Mouse (Mus musculus) monocyte, adult 5-6 weeks (primary cell): ENCODE results near the gene Mtss1l. TPM values are rescaled to one million over a fixed set of nuclear protein-coding genes. Genes with fewer than 3 reads are reported as not detected.

Experiments used
- ATAC-seq: fragments of 153-309, 156-312 bp; replicated peaks from 2 replicates; pipeline ENCODE4 v1.8.0; 2017; ENCODE audit warnings: mild to moderate bottlenecking; ENCODE audit not compliant: low TSS enrichment, insufficient number of reproducible peaks, severe bottlenecking, poor library complexity, low FRiP score
- total RNA-seq: library from RNA; stranded (forward); fragments of 200-1000, 200-491, 200-594 nt; gene quantifications from 3 replicates; pipeline ENCODE4 v1.2.3, GENCODE M21; 2017

Mtss1l gene
- total RNA-seq, 1 experiment from 2014 or later = 1.1 TPM

GRCm38 (mm10) chr8:110725084-110725838 lies 4.0 kb downstream of the Mtss1l start:
- ATAC-seq = no peak

GRCm38 (mm10) chr8:110726893-110727292 lies 5.6 kb downstream of the Mtss1l start:
- no peak for ATAC-seq

DNA sequence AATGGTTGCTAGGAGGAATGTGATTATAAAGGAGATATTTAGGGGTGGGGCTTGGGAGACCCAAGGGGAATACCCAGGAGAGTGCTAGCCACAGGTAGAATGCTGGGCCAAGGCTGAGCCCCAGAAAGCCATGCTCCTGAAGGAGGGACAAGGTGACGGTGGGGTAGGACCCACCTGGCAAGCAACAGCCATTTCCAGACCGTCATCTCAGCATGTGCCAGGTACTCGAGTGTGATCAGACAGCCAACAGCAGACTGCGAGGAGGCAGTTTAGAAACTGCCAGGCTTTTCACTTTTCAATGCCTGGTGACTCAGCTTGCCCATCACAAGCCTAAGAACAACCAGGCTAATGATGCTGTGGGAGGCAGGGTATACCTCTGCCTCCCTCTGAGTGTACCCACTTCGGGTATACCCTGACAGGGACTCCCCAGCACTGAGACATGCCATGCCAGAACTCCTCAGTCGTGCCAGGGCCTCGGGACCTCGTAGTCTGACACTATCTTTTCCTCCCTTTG lies 10.1 kb downstream of the Mtss1l start:
- no peak for ATAC-seq

DNA sequence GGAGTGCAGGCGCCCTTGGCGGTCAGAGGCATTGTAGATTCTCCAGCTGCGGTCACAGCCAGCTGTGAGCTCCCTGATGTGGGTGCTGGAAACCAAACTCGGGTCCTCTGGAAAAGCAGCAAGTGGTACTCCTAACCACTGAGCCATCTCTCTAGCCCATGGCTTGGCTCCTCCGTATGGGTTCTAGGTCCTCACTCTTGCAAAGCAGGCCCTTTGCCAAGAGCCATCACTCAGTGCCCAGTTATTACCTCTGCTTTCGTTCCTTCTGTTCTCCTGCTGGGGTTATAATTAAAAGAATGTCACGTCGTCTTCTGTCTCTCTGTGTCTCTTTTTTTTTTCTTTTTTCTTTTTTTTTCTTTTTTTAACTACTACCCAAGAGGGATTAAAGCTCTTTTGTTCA lies 11.8 kb downstream of the Mtss1l start:
- no peak for ATAC-seq

- ATAC-seq = no peak
Measured at GRCm38 (mm10) chr8:110738591-110739195, 17.4 kb downstream of the Mtss1l start.

- ATAC-seq = no peak
Measured at GRCm38 (mm10) chr8:110740629-110741175, 19.4 kb downstream of the Mtss1l start.

DNA sequence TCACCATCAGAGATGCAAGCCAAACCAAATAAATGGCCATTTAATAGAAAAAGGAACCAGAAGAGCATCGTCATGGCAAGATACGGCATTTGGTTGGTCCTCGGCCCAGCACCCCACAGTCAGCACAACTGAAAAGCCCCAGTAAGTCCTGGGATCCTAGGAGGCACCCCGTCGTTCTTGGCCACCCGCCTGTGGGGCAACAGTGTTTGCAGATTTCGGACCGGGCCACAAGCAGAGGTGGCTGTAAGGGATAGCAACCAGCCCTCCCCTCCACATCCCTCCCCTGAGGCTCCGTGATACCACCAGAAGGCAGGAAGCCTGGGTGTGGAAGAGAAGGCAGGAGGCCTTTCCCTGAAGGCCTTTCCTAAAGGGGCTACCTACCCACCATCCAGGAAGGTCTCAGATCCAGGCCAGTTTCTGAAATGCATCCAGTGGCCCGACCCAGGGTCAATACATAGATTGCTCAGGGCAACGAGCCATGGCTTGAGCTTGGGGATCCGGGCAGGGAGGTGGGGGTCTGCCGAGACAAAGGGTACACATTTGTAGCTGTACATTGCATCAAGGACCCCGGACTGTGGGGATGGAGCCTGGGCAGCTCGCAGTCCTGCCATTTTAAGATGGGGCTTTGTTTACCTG lies 20.7 kb downstream of the Mtss1l start:
- ATAC-seq = no peak

DNA sequence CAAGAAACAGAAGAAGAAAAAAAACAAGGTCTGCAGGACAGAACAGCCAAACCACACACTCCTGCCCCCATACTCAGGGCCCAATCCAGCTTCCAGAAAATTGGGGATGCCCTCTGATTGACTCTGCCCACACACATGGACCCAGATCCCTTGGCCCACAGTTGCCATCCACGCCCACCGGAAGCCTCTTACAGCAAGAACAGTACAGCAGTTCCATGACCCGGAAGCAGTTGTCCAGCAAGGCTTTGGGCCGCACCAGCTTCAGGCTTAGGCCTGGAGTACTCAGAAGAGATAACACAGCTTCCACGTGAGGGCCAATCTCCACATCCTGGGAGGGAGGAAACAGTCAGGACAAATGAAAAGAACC lies 21.2 kb downstream of the Mtss1l start:
- ATAC-seq = no peak

DNA sequence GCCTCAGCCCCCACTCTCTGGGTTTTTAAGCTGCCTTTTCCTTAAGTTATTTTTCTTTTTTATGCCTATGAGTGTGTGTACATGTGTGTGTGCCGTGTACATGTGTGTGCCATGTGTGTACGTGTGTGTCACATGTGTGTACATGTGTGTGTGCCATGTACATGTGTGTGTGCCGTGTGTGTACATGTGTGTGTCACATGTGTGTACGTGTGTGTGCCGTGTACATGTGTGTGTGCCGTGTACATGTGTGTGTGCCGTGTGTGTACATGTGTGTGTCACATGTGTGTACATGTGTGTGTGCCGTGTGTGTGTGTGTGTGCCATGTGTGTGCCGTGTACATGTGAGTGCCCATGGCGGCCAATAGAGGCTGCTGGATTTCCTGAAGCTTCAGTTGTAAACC lies 23.9 kb downstream of the Mtss1l start:
- no peak for ATAC-seq

GRCm38 (mm10) chr8:110746661-110747060 lies 25.4 kb downstream of the Mtss1l start:
- ATAC-seq = no peak

DNA sequence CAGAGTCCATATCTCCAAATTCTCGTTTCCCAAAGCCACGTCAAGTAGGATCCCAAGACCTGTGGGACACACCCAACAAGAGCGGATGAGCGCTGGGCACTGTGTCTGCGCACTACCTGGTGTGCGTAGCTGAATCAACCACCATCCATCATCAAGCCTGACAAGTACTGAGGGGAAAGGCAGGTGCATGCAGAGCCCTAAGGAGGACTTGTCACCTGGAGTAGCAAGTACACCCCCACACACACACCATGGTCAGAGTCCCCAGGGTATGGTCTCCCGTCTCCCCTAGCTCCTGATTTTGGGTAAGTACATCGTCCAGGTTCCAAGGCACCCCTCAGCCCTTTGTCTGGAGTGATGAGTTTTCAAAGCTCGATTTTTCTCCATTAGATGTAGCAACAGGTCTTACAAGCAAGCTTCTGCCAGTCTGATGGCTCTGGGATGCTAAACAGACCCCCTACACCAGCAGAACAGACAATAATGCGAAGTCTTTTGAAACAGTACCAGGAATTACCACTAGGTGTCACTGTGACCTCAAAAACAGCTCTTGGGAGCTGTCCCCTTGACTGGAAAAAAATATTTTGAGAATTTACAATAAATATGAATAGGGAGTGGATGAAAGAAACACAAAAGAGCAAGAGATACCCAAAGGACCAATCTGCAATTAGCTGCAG lies 28.4 kb downstream of the Mtss1l start:
- no peak for ATAC-seq

- ATAC-seq = no peak
Measured at GRCm38 (mm10) chr8:110750269-110750668, 29.0 kb downstream of the Mtss1l start.

DNA sequence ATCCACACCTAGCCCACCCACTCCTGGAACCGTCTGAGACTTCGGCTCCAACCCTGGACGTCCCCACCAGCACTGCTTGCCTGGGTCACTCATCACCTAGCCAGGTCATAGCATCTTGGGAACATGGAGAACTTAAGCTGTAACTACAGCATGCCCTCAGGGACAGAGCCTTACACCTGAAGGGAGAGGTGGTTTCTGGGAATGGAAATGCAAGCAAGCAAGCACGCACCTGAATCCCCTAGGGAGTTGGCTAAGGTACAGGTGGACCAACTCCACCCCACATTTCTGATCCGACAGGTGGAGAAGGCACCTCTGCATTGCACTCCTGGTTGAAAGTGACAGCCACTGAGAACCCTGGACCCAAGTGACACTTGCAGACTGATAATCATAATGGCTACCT lies 30.2 kb downstream of the Mtss1l start:
- ATAC-seq = no peak

DNA sequence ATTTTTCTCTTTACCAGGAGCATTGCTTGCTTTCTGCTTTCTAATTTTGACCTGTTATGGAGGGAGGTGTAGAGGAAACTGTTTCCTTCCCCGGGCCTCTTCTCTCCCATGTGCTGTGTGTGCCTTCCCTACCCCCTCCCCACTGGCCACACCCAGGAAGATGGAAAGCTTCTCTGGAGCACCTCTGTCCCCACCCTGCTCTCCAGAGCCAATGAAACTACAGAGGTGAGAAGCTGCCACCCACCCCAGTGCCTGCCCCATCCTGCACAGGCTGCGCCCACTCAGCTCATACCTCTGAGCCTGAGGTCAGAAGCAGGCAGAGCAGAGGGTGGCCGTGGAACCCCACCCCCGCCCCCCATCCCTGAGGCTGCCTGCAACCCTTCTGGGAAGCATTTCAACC lies 33.4 kb downstream of the Mtss1l start:
- ATAC-seq = no peak

DNA sequence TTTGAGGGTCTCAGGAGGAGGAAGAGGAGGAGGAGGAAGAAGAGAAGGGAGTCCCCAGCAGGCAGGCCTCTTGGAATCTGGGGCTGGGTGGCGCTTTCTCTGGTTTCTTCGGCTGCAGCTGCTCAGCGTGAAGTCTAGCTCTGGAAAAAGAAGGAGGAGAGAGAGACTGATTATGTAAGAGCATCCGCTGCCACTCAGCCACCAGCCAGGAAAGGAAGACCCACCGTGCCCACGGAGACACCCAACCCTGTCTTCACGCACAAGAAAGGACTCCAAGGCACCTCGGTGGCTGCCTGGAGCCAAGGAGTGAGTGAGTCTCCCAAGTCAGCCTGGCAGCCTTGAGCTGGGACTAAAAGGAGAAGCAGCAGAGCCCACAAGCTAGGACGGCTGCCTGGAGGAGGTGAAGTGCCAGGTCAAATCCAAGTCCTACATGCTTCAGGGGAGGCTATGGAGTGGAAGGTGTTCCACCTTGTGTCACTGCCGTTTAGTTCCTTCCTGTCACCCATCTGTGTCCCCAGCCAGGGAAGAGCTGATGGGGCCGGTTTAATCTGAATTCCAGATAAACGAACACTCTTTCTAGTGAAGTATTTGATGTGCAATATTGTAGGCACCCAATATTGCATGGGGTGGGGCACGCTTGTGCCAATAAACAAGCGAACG lies 34.4 kb downstream of the Mtss1l start:
- ATAC-seq = no peak

GRCm38 (mm10) chr8:110756196-110756595 lies 34.9 kb downstream of the Mtss1l start:
- no peak for ATAC-seq

DNA sequence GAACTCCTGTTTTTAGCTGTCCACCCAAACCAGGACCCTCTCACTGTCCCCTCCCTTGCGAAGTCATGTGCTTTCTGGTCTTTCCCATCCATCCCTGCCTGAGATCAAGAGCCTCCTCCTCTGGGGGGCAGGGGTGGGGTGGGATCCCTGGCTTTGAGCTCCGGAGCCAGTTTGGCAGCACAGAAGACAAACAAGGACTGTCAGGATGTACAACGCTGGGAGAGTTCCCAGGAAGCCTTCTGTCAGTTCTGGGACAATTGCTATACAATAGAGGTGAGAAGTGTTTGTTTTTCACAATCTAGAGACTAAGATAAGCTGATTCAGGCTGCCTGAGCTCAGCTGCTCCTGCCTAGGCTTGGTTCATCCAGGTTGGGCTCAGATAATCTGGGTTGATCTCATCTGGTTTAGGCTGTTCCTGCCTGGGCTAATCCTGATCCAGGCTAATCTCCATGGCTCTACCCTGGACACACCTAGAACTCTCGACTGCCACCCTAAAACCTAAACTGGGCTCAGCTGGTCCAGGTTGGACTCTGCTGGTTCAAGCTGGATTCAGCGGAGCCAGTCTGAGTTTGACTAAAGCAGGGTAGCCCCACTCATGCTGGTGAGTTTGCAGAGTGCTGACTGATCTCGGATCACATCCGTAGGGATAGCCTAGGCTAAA lies 39.1 kb downstream of the Mtss1l start:
- no peak for ATAC-seq

GRCm38 (mm10) chr8:110761185-110761584 lies 39.9 kb downstream of the Mtss1l start:
- ATAC-seq = no peak
